Mouse (Mus musculus) stomach, embryonic 16.5 days (tissue): ENCODE results near the gene Nfe2. TPM values are rescaled to one million over a fixed set of nuclear protein-coding genes. Genes with fewer than 3 reads are reported as not detected.

Experiments used
- ATAC-seq: fragments of 200-750 bp; cut with Nextera tagmentation; 2 replicates; pipeline ENCODE4 v1.8.0; 2017; ENCODE audit warnings: moderate number of reproducible peaks, moderate TSS enrichment; ENCODE audit not compliant: insufficient read depth, low FRiP score
- H3K27ac ChIP-seq: fragments of 300-500 bp; sonication (generic); 2 replicates; pipeline ENCODE4 v1.5.1; 2014; ENCODE audit warnings: low read length
- H3K27me3 ChIP-seq: fragments of 300-500 bp; sonication (generic); 2 replicates; pipeline ENCODE4 v1.6.1; 2014; ENCODE audit warnings: low read length, control low read depth, mixed read lengths; ENCODE audit not compliant: control insufficient read depth, insufficient read depth
- H3K36me3 ChIP-seq: fragments of 300-500 bp; sonication (generic); 2 replicates; pipeline ENCODE4 v1.6.1; 2014; ENCODE audit warnings: low read length; ENCODE audit not compliant: control insufficient read depth, insufficient read depth
- H3K4me1 ChIP-seq: fragments of 300-500 bp; sonication (generic); 2 replicates; pipeline ENCODE4 v1.6.1; 2014; ENCODE audit warnings: low read length, control low read depth, mixed read lengths; ENCODE audit not compliant: control insufficient read depth, insufficient read depth
- H3K4me2 ChIP-seq: fragments of 300-500 bp; sonication (generic); 2 replicates; pipeline ENCODE4 v1.6.1; 2014; ENCODE audit warnings: low read depth, low read length, mixed read lengths
- H3K4me3 ChIP-seq: fragments of 300-500 bp; sonication (generic); replicated peaks from 2 replicates; pipeline ENCODE4 v1.5.1; 2014; ENCODE audit warnings: mild to moderate bottlenecking, low read length
- H3K9ac ChIP-seq: fragments of 300-500 bp; sonication (generic); 2 replicates; pipeline ENCODE4 v1.6.1; 2014; ENCODE audit warnings: low read length
- H3K9me3 ChIP-seq: fragments of 300-500 bp; sonication (generic); replicated peaks from 2 replicates; pipeline ENCODE4 v1.6.1; 2016; ENCODE audit warnings: low read length, control low read depth; ENCODE audit not compliant: control insufficient read depth
- WGBS: fragments of 180-500 bp; shearing (Covaris S2); extraction: QIAGEN DNeasy Blood & Tissue Kit; methylation state at CpG from one replicate; pipeline ENCODE4 v1.1.7; 2014; 5-methylcytosine and 5-hydroxymethylcytosine counted together
- polyA plus RNA-seq: library from polyadenylated mRNA; unstranded; fragments of >200 nt; fragmentation: Nextera tagmentation; extraction: Ambion mirVana; gene quantifications from 2 replicates; pipeline ENCODE4 v1.2.1, GENCODE M21; 2015

Gene Nfe2
- polyA plus RNA-seq, 1 experiment from 2014 or later = 11.1 TPM

DNA sequence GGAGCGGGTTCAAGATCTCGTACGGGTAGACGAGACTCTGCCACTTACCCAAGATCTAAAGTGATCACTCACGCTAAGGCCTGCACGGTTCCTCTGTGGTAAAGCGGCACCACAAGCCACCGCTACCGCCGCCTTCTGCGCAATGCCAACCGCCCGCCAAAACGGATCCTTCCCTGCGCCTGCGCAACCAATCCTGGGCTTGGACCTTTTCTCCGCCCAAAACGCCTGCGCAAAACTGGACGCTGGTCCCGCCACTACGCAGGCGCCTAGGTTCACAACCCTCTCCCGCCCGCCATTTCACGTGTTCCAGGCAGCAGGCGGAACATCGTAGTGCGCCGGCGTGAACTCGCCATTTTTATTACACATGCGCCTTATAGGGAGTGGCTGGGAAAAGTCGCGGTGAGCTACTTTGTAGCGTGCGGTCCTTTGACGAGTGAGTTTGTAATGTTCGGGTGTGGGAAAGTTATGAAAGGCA is 18.5 kb downstream of the Nfe2 start, which contains the start of gene Cbx5:
Cbx5 (minus strand) TSS at position 132 of the 475 bp plus-strand sequence.
- Histone ChIP-seq H3K4me3 (peak within 1 kb of the TSS; percentile 66), H3K27ac (peak within 1 kb of the TSS; percentile 94), H3K27me3 (no peaks in the 10 kb centered on the region), H3K4me1 (peaks cover 23% of the 10 kb centered on the region), H3K36me3 (peaks cover 17% of the 10 kb centered on the region), H3K9ac (peak within 1 kb of the TSS; percentile 83), H3K9me3 (no peaks in the 10 kb centered on the region), H3K4me2 (peak within 1 kb of the TSS; percentile 72)
- under 1% methylated on average over 39 of the region's 39 CpGs for WGBS
- ATAC-seq = peak; percentile 94

DNA sequence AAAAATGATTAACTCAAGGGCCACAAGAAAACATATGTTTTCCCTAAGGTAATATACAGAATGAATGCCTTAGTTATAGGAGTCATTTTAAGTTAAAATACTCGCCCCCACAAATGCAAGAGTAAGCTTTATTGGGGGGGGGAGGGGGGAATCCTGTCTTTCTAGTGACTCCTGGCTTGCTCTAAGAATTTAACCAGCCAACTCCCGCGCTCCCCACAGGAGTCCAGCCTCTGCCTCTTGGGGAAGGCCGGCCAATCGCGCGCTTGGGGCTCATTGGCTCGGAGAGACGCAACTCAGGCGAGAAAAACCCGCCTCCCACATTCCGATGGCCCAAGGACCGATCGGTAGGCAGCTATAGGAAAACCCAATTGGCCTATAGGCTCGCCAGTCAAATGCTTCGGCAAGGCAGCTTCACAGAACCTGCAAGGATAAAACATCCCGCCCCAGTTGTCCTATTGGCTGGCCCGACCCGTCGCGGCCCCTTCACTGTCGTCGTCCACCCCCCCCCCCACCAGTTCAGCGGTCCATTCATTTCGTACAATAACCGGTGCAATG is 19.0 kb downstream of the Nfe2 start:
- ATAC-seq = peak; percentile 92
- WGBS = under 1% methylated on average over 26 of the region's 26 CpGs
- H3K27ac ChIP-seq = peak overlapping the region; percentile 94
- peak overlapping the region; percentile 66 for H3K4me2 ChIP-seq
- H3K4me1 ChIP-seq = peaks cover 23% of the 10 kb centered on the region
- H3K36me3 ChIP-seq = peaks cover 19% of the 10 kb centered on the region
- peak overlapping the region; percentile 66 for H3K4me3 ChIP-seq
- H3K27me3 ChIP-seq = no peaks in the 10 kb centered on the region
- H3K9ac ChIP-seq = peak overlapping the region; percentile 63
- no peaks in the 10 kb centered on the region for H3K9me3 ChIP-seq

DNA sequence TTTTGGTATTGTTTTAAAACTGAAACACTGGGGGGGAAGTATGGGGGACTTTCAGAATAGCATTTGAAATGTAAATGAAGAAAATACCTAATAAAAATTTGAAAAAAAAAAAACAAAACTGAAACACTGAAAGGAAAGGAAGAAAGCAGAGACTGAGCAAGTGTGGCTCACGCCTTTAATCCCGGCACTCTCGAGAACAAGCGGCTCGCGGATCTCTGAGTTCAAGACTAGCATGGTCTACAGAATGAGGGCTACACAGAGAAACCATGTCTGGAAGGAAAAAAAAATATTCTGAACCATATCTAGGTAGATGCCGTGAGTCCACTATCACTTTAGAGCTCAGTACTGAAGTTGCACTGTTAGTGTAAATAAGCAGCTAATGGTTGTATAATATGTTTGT is 20.9 kb downstream of the Nfe2 start:
- Histone ChIP-seq H3K4me2 (no peak overlapping the region), H3K27ac (no peak overlapping the region), H3K9me3 (no peaks in the 10 kb centered on the region), H3K9ac (no peak overlapping the region), H3K4me3 (no peak overlapping the region), H3K27me3 (no peaks in the 10 kb centered on the region), H3K36me3 (peaks cover 9% of the 10 kb centered on the region), H3K4me1 (peaks cover 13% of the 10 kb centered on the region; the same call in 1 of the 2 replicates)
- 90% methylated on average over 7 of the region's 7 CpGs for WGBS
- no peak for ATAC-seq

DNA sequence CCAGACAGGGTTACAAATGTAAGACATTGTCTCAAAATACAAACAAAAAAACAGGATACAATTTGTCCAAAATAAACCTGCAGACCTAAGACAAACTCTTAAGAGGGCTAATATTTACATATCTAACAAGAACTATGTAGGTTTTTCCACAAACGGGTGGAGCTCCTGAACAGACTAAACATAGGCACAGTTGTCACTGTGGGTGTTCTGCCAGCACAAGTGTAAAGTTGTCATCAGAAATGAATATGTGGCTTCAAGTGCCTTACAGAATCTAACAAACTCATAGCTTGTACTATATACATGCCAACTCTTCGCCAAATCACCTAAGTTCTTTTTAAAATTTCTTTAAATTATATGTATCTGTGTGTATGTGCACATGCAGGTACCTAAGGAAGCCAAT is 25.1 kb downstream of the Nfe2 start:
- H3K36me3 ChIP-seq = peaks cover 9% of the 10 kb centered on the region; the same call in 1 of the 2 replicates
- 74% methylated on average over 2 of the region's 2 CpGs for WGBS
- H3K9me3 ChIP-seq = no peaks in the 10 kb centered on the region
- H3K9ac ChIP-seq = no peak overlapping the region
- no peaks in the 10 kb centered on the region for H3K27me3 ChIP-seq
- H3K4me3 ChIP-seq = no peak overlapping the region
- ATAC-seq = no peak
- H3K27ac ChIP-seq = no peak overlapping the region
- H3K4me1 ChIP-seq = peaks cover 8% of the 10 kb centered on the region; the same call in 1 of the 2 replicates
- H3K4me2 ChIP-seq = no peak overlapping the region

DNA sequence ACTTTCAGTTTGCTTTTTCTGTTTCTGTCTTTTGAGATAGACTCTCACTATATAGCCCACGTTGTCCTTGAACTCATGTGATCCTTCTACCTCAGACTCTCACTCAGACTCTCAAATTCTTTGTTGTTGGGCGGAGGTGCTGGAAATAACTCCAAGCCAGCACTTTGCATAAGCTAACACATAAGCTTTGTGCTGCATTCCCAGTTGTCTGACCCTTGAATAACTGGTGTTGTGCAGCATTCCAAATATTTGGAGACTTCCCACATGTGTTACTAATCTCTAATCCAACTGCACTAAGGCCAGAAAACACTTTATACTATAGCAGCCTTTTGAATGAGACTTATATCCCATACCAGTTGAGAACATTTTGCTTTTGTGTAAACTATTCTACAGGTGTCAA is 29.3 kb downstream of the Nfe2 start:
- Histone ChIP-seq H3K27ac (peak overlapping the region; percentile 23; the same call in 1 of the 2 replicates), H3K9ac (no peak overlapping the region), H3K27me3 (no peaks in the 10 kb centered on the region), H3K4me2 (no peak overlapping the region), H3K4me1 (peaks cover 16% of the 10 kb centered on the region), H3K9me3 (no peaks in the 10 kb centered on the region), H3K4me3 (no peak overlapping the region), H3K36me3 (no peaks in the 10 kb centered on the region)
- 51% methylated on average over 2 of the region's 2 CpGs for WGBS
- ATAC-seq = no peak; the same call in 1 of the 2 replicates

DNA sequence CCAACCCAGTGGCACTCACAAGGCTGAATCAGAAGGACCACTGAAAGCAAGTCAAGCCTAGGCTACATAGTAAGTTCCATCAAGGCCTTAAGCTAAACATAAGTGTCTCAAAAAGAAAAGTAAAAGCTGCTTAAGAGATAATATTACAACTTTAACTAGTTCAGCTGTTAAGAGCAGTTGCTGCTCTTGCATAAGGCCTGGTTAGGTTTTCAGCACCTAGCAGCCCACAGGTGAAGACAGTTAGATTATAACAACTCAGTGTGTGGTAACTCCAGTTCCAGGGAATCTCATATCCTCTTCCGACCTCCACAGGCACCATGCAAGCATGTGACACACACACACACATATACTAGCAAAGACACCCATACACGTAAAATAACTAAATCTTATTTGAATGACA is 30.6 kb downstream of the Nfe2 start:
- no peak overlapping the region for H3K9ac ChIP-seq
- ATAC-seq = no peak
- H3K36me3 ChIP-seq = no peaks in the 10 kb centered on the region
- H3K4me2 ChIP-seq = no peak overlapping the region
- peak overlapping the region; percentile 29; the same call in 1 of the 2 replicates for H3K27ac ChIP-seq
- WGBS = 70% methylated on average over 2 of the region's 2 CpGs
- H3K4me3 ChIP-seq = no peak overlapping the region
- no peaks in the 10 kb centered on the region for H3K9me3 ChIP-seq
- H3K27me3 ChIP-seq = no peaks in the 10 kb centered on the region
- H3K4me1 ChIP-seq = peaks cover 12% of the 10 kb centered on the region

DNA sequence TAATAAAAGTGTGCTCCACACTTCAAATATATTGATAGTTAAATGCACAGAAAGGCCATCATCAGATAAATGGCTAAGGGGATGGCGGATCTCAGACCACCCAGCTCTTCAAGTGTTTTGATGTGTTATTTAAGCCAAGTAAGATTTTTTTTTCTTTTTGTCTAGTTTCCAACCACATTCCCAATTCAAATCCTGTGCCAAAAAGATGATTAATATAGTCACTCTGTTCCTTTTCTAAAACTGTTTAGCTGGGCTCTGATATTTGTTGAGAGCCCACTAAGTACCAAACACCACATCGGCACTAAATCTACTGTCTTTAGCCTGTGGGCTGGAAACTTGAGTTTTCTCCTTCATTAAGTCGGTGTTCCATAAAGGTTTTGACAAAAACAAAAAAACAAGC is 31.2 kb downstream of the Nfe2 start:
- H3K27me3 ChIP-seq = no peaks in the 10 kb centered on the region
- no peaks in the 10 kb centered on the region for H3K9me3 ChIP-seq
- no peak overlapping the region for H3K9ac ChIP-seq
- no peak overlapping the region for H3K4me3 ChIP-seq
- no peaks in the 10 kb centered on the region for H3K36me3 ChIP-seq
- peaks cover 12% of the 10 kb centered on the region for H3K4me1 ChIP-seq
- H3K4me2 ChIP-seq = 0 out of 2 replicates have a peak overlapping the region, but pooled peaks have one; percentile 9
- peak overlapping the region; percentile 29; the same call in 1 of the 2 replicates for H3K27ac ChIP-seq
- WGBS = 53% methylated on average over 3 of the region's 3 CpGs
- ATAC-seq = no peak

DNA sequence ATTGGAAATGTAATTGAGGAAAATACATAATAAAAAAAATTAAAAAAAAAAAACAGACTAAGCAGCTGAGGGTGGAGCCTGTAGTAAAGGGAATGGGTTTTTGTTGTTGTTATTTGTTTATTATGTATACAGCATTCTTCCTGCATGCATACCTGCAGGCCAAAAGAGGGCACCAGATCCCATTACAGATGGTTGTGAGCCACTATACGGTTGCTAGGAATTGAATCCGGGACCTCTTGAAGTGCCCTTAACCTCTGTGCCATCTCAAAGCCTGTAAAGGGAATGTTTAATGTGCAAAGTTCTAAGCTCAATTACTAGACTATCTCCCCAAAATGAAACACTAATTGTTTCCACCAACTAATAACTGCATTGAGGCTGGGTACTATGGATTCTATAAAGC is 34.0 kb downstream of the Nfe2 start:
- Histone ChIP-seq H3K4me3 (no peak overlapping the region), H3K9me3 (no peaks in the 10 kb centered on the region), H3K9ac (no peak overlapping the region), H3K4me2 (no peak overlapping the region), H3K27ac (no peak overlapping the region), H3K4me1 (peaks cover 24% of the 10 kb centered on the region), H3K36me3 (no peaks in the 10 kb centered on the region), H3K27me3 (no peaks in the 10 kb centered on the region)
- WGBS = 92% methylated on average over 2 of the region's 2 CpGs
- ATAC-seq = no peak

DNA sequence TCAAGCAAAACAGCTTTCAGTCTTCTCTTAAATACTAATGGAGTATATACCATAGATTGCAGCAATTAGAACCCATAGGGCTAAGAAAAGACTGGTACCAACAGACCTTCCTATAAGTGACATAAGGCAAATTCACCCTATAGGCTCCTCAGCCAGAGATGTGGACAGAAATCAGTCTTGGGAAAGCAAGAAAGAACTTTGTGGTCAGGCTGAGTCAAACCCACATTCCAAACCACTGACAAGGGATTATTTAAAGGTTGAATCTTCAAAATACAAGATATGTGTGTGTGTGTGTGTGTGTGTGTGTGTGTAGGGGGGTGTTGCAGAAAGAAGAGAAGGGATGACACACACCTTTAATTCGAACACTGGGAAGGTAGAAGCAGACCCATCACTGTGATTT is 36.8 kb downstream of the Nfe2 start:
- ATAC-seq = no peak
- H3K9me3 ChIP-seq = no peaks in the 10 kb centered on the region
- no peak overlapping the region; the same call in 1 of the 2 replicates for H3K27ac ChIP-seq
- no peaks in the 10 kb centered on the region for H3K36me3 ChIP-seq
- no peaks in the 10 kb centered on the region for H3K27me3 ChIP-seq
- H3K9ac ChIP-seq = no peak overlapping the region
- WGBS = 83% methylated on average over 1 of the region's 1 CpGs
- no peak overlapping the region for H3K4me3 ChIP-seq
- peaks cover 17% of the 10 kb centered on the region for H3K4me1 ChIP-seq
- H3K4me2 ChIP-seq = no peak overlapping the region
